Mouse (Mus musculus): ENCODE data around the gene Myh14. TPM values are rescaled to one million over a fixed set of nuclear protein-coding genes. Genes with fewer than 3 reads are reported as not detected.

Myh14 gene
- polyA plus RNA-seq, 1 experiment from 2014 or later = 1.9 TPM

DNA sequence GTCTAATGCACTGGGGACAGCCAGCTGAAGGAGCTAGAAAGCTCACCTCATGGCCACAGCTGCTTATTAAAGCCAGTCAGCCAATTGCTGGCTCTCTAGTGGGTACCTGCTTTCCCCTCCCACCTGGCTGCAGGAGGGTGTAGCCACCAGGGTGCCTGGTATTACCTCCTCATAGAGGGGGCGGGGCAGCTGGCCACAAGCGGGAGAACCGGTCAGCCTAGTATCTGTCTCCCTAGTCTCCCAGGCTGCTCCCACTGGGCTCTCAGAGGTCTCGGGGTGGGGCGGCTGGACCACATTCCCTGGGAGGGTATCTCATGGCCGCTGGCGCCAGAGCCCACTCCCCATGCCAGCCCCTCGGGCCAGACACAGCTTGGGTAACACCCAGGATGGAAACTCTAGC, 8.5 kb downstream of the Myh14 start:
- H3K4me2 ChIP-seq (ENCODE audit: low read length) = no peak overlapping the region
- no peak for ATAC-seq (ENCODE audit: insufficient number of reproducible peaks, insufficient read depth, low FRiP score, low read depth)
- 13% methylated on average over 8 of the region's 8 CpGs for WGBS

DNA sequence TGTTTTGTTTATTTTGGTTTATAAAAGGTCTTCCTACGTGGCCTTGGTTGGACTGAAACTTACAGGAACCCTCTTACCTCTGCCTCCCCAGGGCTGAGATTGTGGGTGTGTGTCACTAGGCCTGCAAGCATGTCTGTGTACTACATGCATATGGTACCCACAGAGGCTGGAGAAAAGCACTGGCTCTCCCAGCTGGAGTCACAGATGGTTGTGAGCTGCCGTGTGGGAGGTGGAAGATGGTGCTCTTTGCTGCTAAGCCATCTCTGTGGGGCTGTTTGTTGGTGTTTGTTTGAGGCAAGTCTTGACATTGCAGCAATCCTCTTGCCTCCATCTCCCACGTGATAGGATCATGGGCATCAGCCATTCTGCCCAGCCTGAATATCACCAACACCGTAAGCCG, 9.4 kb downstream of the Myh14 start:
- Histone ChIP-seq H3K4me1 (ENCODE audit: control insufficient read depth in 2 of 2, insufficient read depth in 2 of 2, low read length in 2 of 2) (no peaks in the 10 kb centered on the region), H3K27ac (replicated peaks in 1 of 2; ENCODE audit: control insufficient read depth in 1 of 2, insufficient read depth in 1 of 2, low read depth in 2 of 2, low read length in 2 of 2) (no peak overlapping the region), H3K27me3 (ENCODE audit: control insufficient read depth, insufficient read depth, low read length) (no peaks in the 10 kb centered on the region), H3K9me3 (ENCODE audit: control insufficient read depth, low read length) (no peaks in the 10 kb centered on the region), H3K36me3 (ENCODE audit: control insufficient read depth, insufficient read depth, low read length) (no peaks in the 10 kb centered on the region), H3K4me2 (ENCODE audit: low read length) (no peak overlapping the region), H3K4me3 (ENCODE audit: control insufficient read depth in 1 of 2, insufficient read depth in 1 of 2, low read depth in 1 of 2, low read length in 2 of 2) (no peak overlapping the region), H3K9ac (ENCODE audit: low read length) (no peak overlapping the region)
- no peak for ATAC-seq (ENCODE audit: insufficient number of reproducible peaks, insufficient read depth, low FRiP score, low read depth)
- WGBS = 69% methylated on average over 5 of the region's 5 CpGs

More for the DNA sequence above, 8.5 kb downstream of the Myh14 start:
- H3K4me3 ChIP-seq (ENCODE audit: control insufficient read depth in 1 of 2, insufficient read depth in 1 of 2, low read depth in 1 of 2, low read length in 2 of 2) = no peak overlapping the region
- H3K36me3 ChIP-seq (ENCODE audit: control insufficient read depth, insufficient read depth, low read length) = no peaks in the 10 kb centered on the region
- H3K27me3 ChIP-seq (ENCODE audit: control insufficient read depth, insufficient read depth, low read length) = no peaks in the 10 kb centered on the region
- no peak overlapping the region for H3K27ac ChIP-seq (replicated peaks in 1 of 2; ENCODE audit: control insufficient read depth in 1 of 2, insufficient read depth in 1 of 2, low read depth in 2 of 2, low read length in 2 of 2)
- H3K9ac ChIP-seq (ENCODE audit: low read length) = no peak overlapping the region
- H3K4me1 ChIP-seq (ENCODE audit: control insufficient read depth in 2 of 2, insufficient read depth in 2 of 2, low read length in 2 of 2) = no peaks in the 10 kb centered on the region
- H3K9me3 ChIP-seq (ENCODE audit: control insufficient read depth, low read length) = peaks cover 3% of the 10 kb centered on the region; the same call in 1 of the 2 replicates

DNA sequence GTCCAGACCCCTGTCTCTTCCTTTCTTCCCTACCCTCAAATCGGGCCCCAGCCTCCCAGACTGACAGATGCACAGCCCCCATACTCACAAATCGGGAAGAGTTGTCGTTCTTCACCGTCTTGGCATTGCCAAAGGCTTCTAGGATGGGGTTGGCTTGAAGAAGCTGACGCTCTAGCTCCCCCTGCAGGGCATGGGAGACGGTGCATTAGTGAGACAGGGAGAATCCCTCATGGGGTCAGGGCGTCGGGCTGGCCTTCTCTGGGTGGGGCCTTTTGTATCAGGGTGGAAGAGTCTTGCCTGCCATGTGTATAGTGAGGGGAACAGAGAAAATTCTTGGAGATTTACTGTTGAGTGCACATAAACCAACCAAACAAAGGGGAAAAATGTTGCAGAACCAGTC, 15.1 kb downstream of the Myh14 start:
- H3K9ac ChIP-seq (ENCODE audit: low read length) = no peak overlapping the region
- H3K4me1 ChIP-seq (ENCODE audit: control insufficient read depth in 2 of 2, insufficient read depth in 2 of 2, low read length in 2 of 2) = no peaks in the 10 kb centered on the region
- no peak for ATAC-seq (ENCODE audit: insufficient number of reproducible peaks, insufficient read depth, low FRiP score, low read depth)
- H3K27ac ChIP-seq (replicated peaks in 1 of 2; ENCODE audit: control insufficient read depth in 1 of 2, insufficient read depth in 1 of 2, low read depth in 2 of 2, low read length in 2 of 2) = no peak overlapping the region
- H3K27me3 ChIP-seq (ENCODE audit: control insufficient read depth, insufficient read depth, low read length) = no peaks in the 10 kb centered on the region
- no peaks in the 10 kb centered on the region for H3K9me3 ChIP-seq (ENCODE audit: control insufficient read depth, low read length)
- H3K4me3 ChIP-seq (ENCODE audit: control insufficient read depth in 1 of 2, insufficient read depth in 1 of 2, low read depth in 1 of 2, low read length in 2 of 2) = no peak overlapping the region
- H3K4me2 ChIP-seq (ENCODE audit: low read length) = no peak overlapping the region
- 13% methylated on average over 8 of the region's 8 CpGs for WGBS
- no peaks in the 10 kb centered on the region for H3K36me3 ChIP-seq (ENCODE audit: control insufficient read depth, insufficient read depth, low read length)

DNA sequence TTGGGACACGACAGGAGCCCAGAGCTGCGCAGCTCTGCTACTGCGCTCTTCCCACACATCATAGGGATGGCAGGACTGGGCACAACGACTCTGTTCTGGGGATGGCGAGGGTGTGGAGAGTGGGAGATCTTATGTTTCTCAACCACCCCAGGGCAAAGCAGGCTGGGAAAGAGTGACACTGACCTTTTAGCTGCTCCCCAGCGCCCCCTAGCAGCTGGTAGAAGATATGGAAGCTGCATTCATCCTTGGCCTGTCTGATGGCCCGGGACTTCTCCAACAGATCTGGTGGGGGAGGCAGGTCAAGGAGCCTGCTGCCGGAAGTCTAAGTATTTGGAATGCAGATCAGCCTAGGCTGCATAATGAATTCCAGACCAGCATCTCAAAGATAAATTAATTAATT, 16.9 kb downstream of the Myh14 start:
- Histone ChIP-seq H3K27me3 (ENCODE audit: control insufficient read depth, insufficient read depth, low read length) (no peaks in the 10 kb centered on the region), H3K4me2 (ENCODE audit: low read length) (no peak overlapping the region), H3K9me3 (ENCODE audit: control insufficient read depth, low read length) (no peaks in the 10 kb centered on the region), H3K4me1 (ENCODE audit: control insufficient read depth in 2 of 2, insufficient read depth in 2 of 2, low read length in 2 of 2) (no peaks in the 10 kb centered on the region), H3K4me3 (ENCODE audit: control insufficient read depth in 1 of 2, insufficient read depth in 1 of 2, low read depth in 1 of 2, low read length in 2 of 2) (no peak overlapping the region), H3K27ac (replicated peaks in 1 of 2; ENCODE audit: control insufficient read depth in 1 of 2, insufficient read depth in 1 of 2, low read depth in 2 of 2, low read length in 2 of 2) (no peak overlapping the region), H3K9ac (ENCODE audit: low read length) (no peak overlapping the region), H3K36me3 (ENCODE audit: control insufficient read depth, insufficient read depth, low read length) (no peaks in the 10 kb centered on the region)
- 51% methylated on average over 8 of the region's 8 CpGs for WGBS
- ATAC-seq (ENCODE audit: insufficient number of reproducible peaks, insufficient read depth, low FRiP score, low read depth) = no peak

DNA sequence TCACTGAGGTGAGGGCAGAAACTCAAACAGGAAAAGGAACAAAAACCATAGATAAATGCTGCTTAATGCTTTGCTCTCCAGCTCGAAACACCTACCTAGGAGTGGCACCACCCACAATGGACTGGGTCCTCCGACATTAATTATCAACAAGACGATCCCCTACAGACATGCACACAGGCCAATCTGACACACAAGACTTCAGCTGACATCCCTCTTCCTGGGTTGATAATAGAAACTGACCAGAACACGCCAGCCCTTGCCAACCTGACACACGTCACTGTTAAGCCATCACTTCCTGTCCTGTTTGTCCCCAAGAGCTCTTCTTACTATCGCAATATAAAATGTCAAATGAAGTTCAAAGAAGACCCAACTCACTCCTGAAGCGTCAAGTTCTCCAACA, 19.2 kb downstream of the Myh14 start:
- no peak overlapping the region for H3K4me2 ChIP-seq (ENCODE audit: low read length)
- H3K4me3 ChIP-seq (ENCODE audit: control insufficient read depth in 1 of 2, insufficient read depth in 1 of 2, low read depth in 1 of 2, low read length in 2 of 2) = no peak overlapping the region
- no peak overlapping the region for H3K27ac ChIP-seq (replicated peaks in 1 of 2; ENCODE audit: control insufficient read depth in 1 of 2, insufficient read depth in 1 of 2, low read depth in 2 of 2, low read length in 2 of 2)
- no peaks in the 10 kb centered on the region for H3K4me1 ChIP-seq (ENCODE audit: control insufficient read depth in 2 of 2, insufficient read depth in 2 of 2, low read length in 2 of 2)
- ATAC-seq (ENCODE audit: insufficient number of reproducible peaks, insufficient read depth, low FRiP score, low read depth) = no peak
- whole genome bisulfite sequencing = 60% methylated on average over 7 of the region's 7 CpGs
- no peaks in the 10 kb centered on the region for H3K9me3 ChIP-seq (ENCODE audit: control insufficient read depth, low read length)
- peaks cover 4% of the 10 kb centered on the region; the same call in 1 of the 2 replicates for H3K27me3 ChIP-seq (ENCODE audit: control insufficient read depth, insufficient read depth, low read length)
- no peaks in the 10 kb centered on the region for H3K36me3 ChIP-seq (ENCODE audit: control insufficient read depth, insufficient read depth, low read length)
- H3K9ac ChIP-seq (ENCODE audit: low read length) = no peak overlapping the region

DNA sequence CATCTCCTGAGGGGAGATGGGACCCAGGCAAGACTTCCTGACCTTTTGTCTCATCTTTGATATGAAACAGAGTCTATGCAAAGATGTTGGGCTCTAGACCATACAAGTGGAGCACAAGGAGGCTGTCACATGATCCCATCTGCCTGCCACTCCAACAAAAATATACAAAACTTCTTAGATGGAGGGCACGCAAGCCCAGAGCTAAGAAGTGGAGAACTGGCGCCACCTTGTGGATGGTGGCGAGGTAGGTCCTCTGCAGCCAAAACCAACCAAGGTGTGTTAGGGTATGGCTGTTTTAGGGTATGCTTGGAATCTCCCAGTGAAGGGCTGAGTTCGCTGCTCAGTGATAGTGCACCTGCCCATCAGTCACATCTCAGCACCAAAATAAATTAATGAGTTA, 20.7 kb downstream of the Myh14 start:
- 8% methylated on average over 4 of the region's 4 CpGs for WGBS
- Histone ChIP-seq H3K4me3 (ENCODE audit: control insufficient read depth in 1 of 2, insufficient read depth in 1 of 2, low read depth in 1 of 2, low read length in 2 of 2) (no peak overlapping the region), H3K4me1 (ENCODE audit: control insufficient read depth in 2 of 2, insufficient read depth in 2 of 2, low read length in 2 of 2) (no peaks in the 10 kb centered on the region), H3K9ac (ENCODE audit: low read length) (no peak overlapping the region), H3K27me3 (ENCODE audit: control insufficient read depth, insufficient read depth, low read length) (peaks cover 18% of the 10 kb centered on the region), H3K27ac (replicated peaks in 1 of 2; ENCODE audit: control insufficient read depth in 1 of 2, insufficient read depth in 1 of 2, low read depth in 2 of 2, low read length in 2 of 2) (no peak overlapping the region), H3K36me3 (ENCODE audit: control insufficient read depth, insufficient read depth, low read length) (no peaks in the 10 kb centered on the region), H3K4me2 (ENCODE audit: low read length) (no peak overlapping the region), H3K9me3 (ENCODE audit: control insufficient read depth, low read length) (no peaks in the 10 kb centered on the region)
- no peak for ATAC-seq (ENCODE audit: insufficient number of reproducible peaks, insufficient read depth, low FRiP score, low read depth)

DNA sequence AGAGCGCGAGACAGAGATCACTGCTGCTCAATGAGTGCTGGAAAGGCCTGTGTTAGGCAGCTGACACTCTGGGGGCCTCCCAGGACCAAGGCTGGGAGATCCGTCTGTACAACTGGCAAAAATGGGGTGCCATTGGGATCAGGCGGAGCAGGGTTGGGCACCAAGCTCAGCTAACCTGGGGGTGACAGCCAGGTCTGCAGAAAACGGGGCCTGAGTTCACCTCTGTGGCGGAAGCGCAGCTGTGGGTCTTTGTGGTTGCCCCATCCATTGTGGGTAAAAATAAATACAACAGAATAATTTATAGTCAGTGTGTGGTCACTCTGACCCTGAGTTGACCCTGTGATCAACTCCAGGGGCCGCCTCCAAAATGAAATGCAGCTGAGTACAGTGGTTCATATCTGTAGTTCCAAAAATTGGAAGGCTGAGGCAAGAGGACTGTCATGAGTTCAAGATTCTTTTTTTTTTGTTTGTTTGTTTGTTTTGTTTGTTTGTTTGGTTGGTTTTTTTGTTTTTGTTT, 21.5 kb downstream of the Myh14 start:
- Histone ChIP-seq H3K27me3 (ENCODE audit: control insufficient read depth, insufficient read depth, low read length) (peaks cover 21% of the 10 kb centered on the region), H3K36me3 (ENCODE audit: control insufficient read depth, insufficient read depth, low read length) (no peaks in the 10 kb centered on the region), H3K4me3 (ENCODE audit: control insufficient read depth in 1 of 2, insufficient read depth in 1 of 2, low read depth in 1 of 2, low read length in 2 of 2) (no peak overlapping the region), H3K4me1 (ENCODE audit: control insufficient read depth in 2 of 2, insufficient read depth in 2 of 2, low read length in 2 of 2) (no peaks in the 10 kb centered on the region), H3K9ac (ENCODE audit: low read length) (no peak overlapping the region), H3K27ac (replicated peaks in 1 of 2; ENCODE audit: control insufficient read depth in 1 of 2, insufficient read depth in 1 of 2, low read depth in 2 of 2, low read length in 2 of 2) (no peak overlapping the region), H3K9me3 (ENCODE audit: control insufficient read depth, low read length) (no peaks in the 10 kb centered on the region), H3K4me2 (ENCODE audit: low read length) (no peak overlapping the region)
- WGBS = 63% methylated on average over 8 of the region's 8 CpGs
- no peak for ATAC-seq (ENCODE audit: insufficient number of reproducible peaks, insufficient read depth, low FRiP score, low read depth)

DNA sequence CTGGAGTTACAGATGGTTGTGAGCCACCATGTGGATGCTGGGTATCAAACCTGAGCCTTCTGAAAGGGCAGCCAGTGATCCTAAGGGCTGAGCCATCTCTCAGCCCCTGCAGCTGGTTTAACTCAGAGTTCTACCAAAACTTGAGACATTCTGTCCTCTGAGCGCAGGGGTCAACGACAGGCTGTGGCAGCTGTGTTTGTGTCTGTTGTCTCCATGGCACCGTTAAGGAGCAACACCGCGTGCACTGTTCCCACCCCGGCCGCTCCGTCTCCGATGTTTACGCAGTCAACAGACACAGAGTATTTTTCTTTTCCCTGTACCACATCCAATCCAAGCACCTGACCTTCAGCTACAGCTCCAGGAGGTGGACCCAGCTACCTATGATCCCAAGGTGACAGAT, 22.9 kb downstream of the Myh14 start:
- no peak overlapping the region for H3K9ac ChIP-seq (ENCODE audit: low read length)
- H3K4me3 ChIP-seq (ENCODE audit: control insufficient read depth in 1 of 2, insufficient read depth in 1 of 2, low read depth in 1 of 2, low read length in 2 of 2) = no peak overlapping the region
- peaks cover 29% of the 10 kb centered on the region for H3K27me3 ChIP-seq (ENCODE audit: control insufficient read depth, insufficient read depth, low read length)
- H3K27ac ChIP-seq (replicated peaks in 1 of 2; ENCODE audit: control insufficient read depth in 1 of 2, insufficient read depth in 1 of 2, low read depth in 2 of 2, low read length in 2 of 2) = no peak overlapping the region
- no peaks in the 10 kb centered on the region for H3K36me3 ChIP-seq (ENCODE audit: control insufficient read depth, insufficient read depth, low read length)
- ATAC-seq (ENCODE audit: insufficient number of reproducible peaks, insufficient read depth, low FRiP score, low read depth) = no peak
- no peaks in the 10 kb centered on the region for H3K9me3 ChIP-seq (ENCODE audit: control insufficient read depth, low read length)
- WGBS = 60% methylated on average over 10 of the region's 10 CpGs
- no peaks in the 10 kb centered on the region for H3K4me1 ChIP-seq (ENCODE audit: control insufficient read depth in 2 of 2, insufficient read depth in 2 of 2, low read length in 2 of 2)
- H3K4me2 ChIP-seq (ENCODE audit: low read length) = no peak overlapping the region

Measured in heart, embryonic 14.5 days (tissue).